Mouse (Mus musculus) megakaryocyte-erythroid progenitor cell, adult 5-6 weeks (primary cell): ENCODE measurements around the gene Tnfrsf11a. TPM values are rescaled to one million over a fixed set of nuclear protein-coding genes. Genes with fewer than 3 reads are reported as not detected.

Experiments used
- ATAC-seq: replicated peaks from 2 replicates; pipeline ENCODE4 v1.8.0; 2016; ENCODE audit warnings: mild to moderate bottlenecking, inconsistent platforms; ENCODE audit not compliant: severe bottlenecking, poor library complexity, low FRiP score, low TSS enrichment
- total RNA-seq, 2 experiments: library from RNA; stranded (forward) in 1 of 2; stranded (reverse) in 1 of 2; fragments of 200-1000, 215-1000 nt in 1 of 2; fragments of >200 nt in 1 of 2; fragmentation: Nextera tagmentation in 1 of 2; gene quantifications; 2 replicates each; pipeline ENCODE4 v1.2.3; 2014 to 2017

Gene Tnfrsf11a
- total RNA-seq, 2 experiments from 2014 or later, result not detected

GRCm38 (mm10) chr1:105885101-105885500, 104.6 kb downstream of the Tnfrsf11a start:
- no peak for ATAC-seq

GRCm38 (mm10) chr1:105885575-105885974, 105.1 kb downstream of the Tnfrsf11a start:
- ATAC-seq, result no peak

- ATAC-seq, result no peak
Observed at GRCm38 (mm10) chr1:105886358-105886757, 105.8 kb downstream of the Tnfrsf11a start.

- peak; percentile 92 for ATAC-seq
Observed at GRCm38 (mm10) chr1:105891032-105891725, 110.7 kb downstream of the Tnfrsf11a start.

GRCm38 (mm10) chr1:105895019-105895418, 114.5 kb downstream of the Tnfrsf11a start:
- ATAC-seq, result no peak

Other genes starting within 250 kb of the Tnfrsf11a start
- 30.5 and 33.1 TPM in 2 replicates for gene Pign, start 117.0 kb upstream of the Tnfrsf11a start, total RNA-seq (2014; fragmentation: Nextera tagmentation)
- gene Pign, start 117.0 kb upstream of the Tnfrsf11a start, total RNA-seq (2017), result 34.3 and 35.5 TPM in 2 replicates
- 36.8 and 43.3 TPM in 2 replicates for gene Relch, start 116.9 kb upstream of the Tnfrsf11a start, total RNA-seq (2014; fragmentation: Nextera tagmentation)
- 32.1 and 35.2 TPM in 2 replicates for gene Relch, start 116.9 kb upstream of the Tnfrsf11a start, total RNA-seq (2017)
- gene Zcchc2, start 209.7 kb downstream of the Tnfrsf11a start, total RNA-seq (2014; fragmentation: Nextera tagmentation), result 16.8 and 18.3 TPM in 2 replicates
- 14.2 and 15.4 TPM in 2 replicates for gene Zcchc2, start 209.7 kb downstream of the Tnfrsf11a start, total RNA-seq (2017)